Mouse (Mus musculus): Measurements from ENCODE around the gene Scarb2. TPM values are rescaled to one million over a fixed set of nuclear protein-coding genes. Genes with fewer than 3 reads are reported as not detected.

Gene Scarb2
- polyA plus RNA-seq, 1 experiment = 46.6 TPM

DNA sequence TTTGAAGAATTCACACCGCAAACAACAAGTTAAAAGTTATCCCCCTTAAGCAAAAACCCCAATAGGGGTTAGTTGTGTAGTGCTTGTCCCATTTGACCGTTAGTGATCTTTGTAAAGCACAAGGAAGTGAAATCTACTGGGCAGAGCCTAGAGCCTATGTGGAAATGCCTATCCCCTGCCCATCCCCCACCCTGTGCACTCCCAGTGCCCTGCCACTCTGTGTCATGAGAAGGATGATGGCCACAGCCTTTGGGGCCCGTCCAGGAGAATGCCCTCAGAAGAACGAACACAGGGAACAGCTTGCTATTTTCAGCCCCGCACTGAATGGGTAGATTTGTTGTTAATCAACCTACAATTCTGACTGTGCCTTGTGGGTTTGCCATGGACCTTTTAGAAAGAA is 65.1 kb downstream of the Scarb2 start:
- Histone ChIP-seq H3K4me2 (ENCODE audit: low read depth) (no peak overlapping the region), H3K27me3 (ENCODE audit: control insufficient read depth, insufficient read depth, insufficient read length) (no peaks in the 10 kb centered on the region)
- TF ChIP-seq CEBPB (IDR thresholded peaks at IDR 0.05; ENCODE audit: insufficient read depth, poor library complexity, severe bottlenecking) (no peak), MAX (IDR thresholded peaks at IDR 0.05; ENCODE audit: low read depth) (no peak), USF1 (IDR thresholded peaks at IDR 0.05; ENCODE audit: low read depth) (no peak), MYOD1 (IDR thresholded peaks at IDR 0.05; ENCODE audit: control insufficient read depth in 1 of 3, insufficient read length in 2 of 3, low read depth in 2 of 3) (no peak), REST (IDR thresholded peaks at IDR 0.05; ENCODE audit: insufficient read depth, insufficient read length) (no peak), E2F4 (IDR thresholded peaks at IDR 0.05; ENCODE audit: insufficient read depth) (no peak), POLR2AphosphoS2 (IDR thresholded peaks at IDR 0.05; ENCODE audit: insufficient read length, low read depth) (no peak), TCF3 (IDR thresholded peaks at IDR 0.05; ENCODE audit: insufficient read length, low read depth) (no peak), MYOG (IDR thresholded peaks at IDR 0.05; ENCODE audit: control insufficient read depth in 1 of 3, insufficient read depth in 1 of 3, insufficient read length in 2 of 3, low read depth in 2 of 3) (no peak), TCF12 (IDR thresholded peaks at IDR 0.05; ENCODE audit: insufficient read depth, poor library complexity, severe bottlenecking) (no peak), POLR2A (IDR thresholded peaks at IDR 0.05; ENCODE audit: insufficient read length, low read depth) (no peak), SRF (IDR thresholded peaks at IDR 0.05; ENCODE audit: control insufficient read depth, insufficient read length, low read depth) (no peak)

DNA sequence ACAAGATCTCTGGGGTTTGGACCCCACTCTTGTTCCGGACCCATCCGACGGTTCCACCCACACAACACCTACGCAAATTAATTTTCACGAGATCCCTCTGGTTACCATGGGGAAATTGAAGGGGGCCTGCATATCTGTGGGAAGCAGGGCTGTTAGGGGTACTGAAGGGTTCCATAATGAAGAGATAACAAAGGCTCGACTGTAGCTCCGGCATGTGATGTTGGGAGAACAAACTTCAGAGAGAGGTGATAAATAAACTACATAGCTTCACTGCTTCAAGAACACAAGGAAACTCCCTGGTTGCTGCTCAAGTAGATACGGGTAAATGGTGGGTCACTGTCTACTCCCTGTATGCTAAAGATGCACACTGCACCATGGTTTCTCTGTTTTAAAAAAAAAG is 68.1 kb downstream of the Scarb2 start:
- Histone ChIP-seq H3ac (ENCODE audit: control insufficient read depth, insufficient read length) (no peak overlapping the region), H3K4me3 (no peak overlapping the region), H3K27me3 (ENCODE audit: control insufficient read depth, insufficient read depth, insufficient read length) (no peaks in the 10 kb centered on the region), H3K4me2 (ENCODE audit: low read depth) (no peak overlapping the region), H3K79me2 (ENCODE audit: control insufficient read depth, insufficient read depth) (peaks cover 10% of the 10 kb centered on the region), H3K36me3 (ENCODE audit: control insufficient read depth, insufficient read depth) (peaks cover 5% of the 10 kb centered on the region)
- TF ChIP-seq MAX (IDR thresholded peaks at IDR 0.05; ENCODE audit: low read depth) (no peak), POLR2AphosphoS2 (IDR thresholded peaks at IDR 0.05; ENCODE audit: insufficient read length, low read depth) (no peak), CEBPB (IDR thresholded peaks at IDR 0.05; ENCODE audit: insufficient read depth, poor library complexity, severe bottlenecking) (no peak), TCF3 (IDR thresholded peaks at IDR 0.05; ENCODE audit: insufficient read length, low read depth) (no peak), POLR2A (IDR thresholded peaks at IDR 0.05; ENCODE audit: insufficient read length, low read depth) (no peak)

More for the DNA sequence above, 65.1 kb downstream of the Scarb2 start:
- Histone ChIP-seq H3K79me2 (ENCODE audit: control insufficient read depth, insufficient read depth) (no peaks in the 10 kb centered on the region), H3ac (ENCODE audit: control insufficient read depth, insufficient read length) (no peak overlapping the region), H3K36me3 (ENCODE audit: control insufficient read depth, insufficient read depth) (peaks cover 9% of the 10 kb centered on the region), H3K4me3 (no peak overlapping the region)

DNA sequence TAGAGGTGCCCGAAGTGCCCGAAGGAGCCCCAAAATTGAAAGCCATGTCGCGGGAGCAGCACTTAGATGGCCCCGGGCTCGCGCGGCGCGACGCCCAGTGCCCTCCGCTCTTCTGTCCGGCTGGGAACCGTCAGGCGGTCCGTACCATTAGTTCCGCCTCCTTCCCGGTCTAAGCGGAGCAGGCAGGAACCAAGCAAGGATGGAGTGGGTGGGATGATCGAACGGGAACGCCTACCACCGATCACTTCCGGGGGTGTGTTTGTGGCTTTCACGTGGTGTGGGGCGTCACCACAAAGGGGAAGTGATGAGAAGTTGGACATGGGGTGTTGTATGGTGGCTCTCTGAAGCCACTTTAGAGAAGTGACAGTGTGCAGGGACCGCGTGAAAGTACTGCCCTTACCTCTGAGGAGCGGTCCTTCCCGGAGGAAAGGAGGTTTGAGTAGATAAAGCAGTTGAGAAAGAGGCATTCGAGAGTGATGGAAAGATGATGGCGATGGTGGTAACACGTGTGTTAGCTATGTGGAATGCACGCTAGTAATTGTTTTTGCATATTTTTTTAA is 71.5 kb downstream of the Scarb2 start, which contains the start of gene Nup54:
TSS of gene Nup54 (minus strand) at position 195 of the 560 bp plus-strand sequence.
- peaks cover 1% of the 10 kb centered on the region for H3K36me3 ChIP-seq (ENCODE audit: control insufficient read depth, insufficient read depth)
- H3K4me3 ChIP-seq = peak within 1 kb of the TSS; percentile 72
- peak; percentile 66 for TF ChIP-seq SRF (IDR thresholded peaks at IDR 0.05; ENCODE audit: control insufficient read depth, insufficient read length, low read depth)
- peak in 1 of 3 experiments; percentile 22 for TF ChIP-seq MYOD1 (IDR thresholded peaks at IDR 0.05; ENCODE audit: control insufficient read depth in 1 of 3, insufficient read length in 2 of 3, low read depth in 2 of 3)
- peak; percentile 66 for TF ChIP-seq E2F4 (IDR thresholded peaks at IDR 0.05; ENCODE audit: insufficient read depth)
- TF ChIP-seq MAX (IDR thresholded peaks at IDR 0.05; ENCODE audit: low read depth) = no peak
- TF ChIP-seq TCF12 (IDR thresholded peaks at IDR 0.05; ENCODE audit: insufficient read depth, poor library complexity, severe bottlenecking) = no peak
- TF ChIP-seq REST (IDR thresholded peaks at IDR 0.05; ENCODE audit: insufficient read depth, insufficient read length) = peak; percentile 15
- TF ChIP-seq CEBPB (IDR thresholded peaks at IDR 0.05; ENCODE audit: insufficient read depth, poor library complexity, severe bottlenecking) = no peak
- TF ChIP-seq MYOG (IDR thresholded peaks at IDR 0.05; ENCODE audit: control insufficient read depth in 1 of 3, insufficient read depth in 1 of 3, insufficient read length in 2 of 3, low read depth in 2 of 3) = peak in 2 of 3 experiments; percentile 49 to 71
- TF ChIP-seq TCF3 (IDR thresholded peaks at IDR 0.05; ENCODE audit: insufficient read length, low read depth) = no peak
- peak; percentile 86 for TF ChIP-seq POLR2A (IDR thresholded peaks at IDR 0.05; ENCODE audit: insufficient read length, low read depth)
- peak; percentile 76 for TF ChIP-seq USF1 (IDR thresholded peaks at IDR 0.05; ENCODE audit: low read depth)
- peak; percentile 85 for TF ChIP-seq POLR2AphosphoS2 (IDR thresholded peaks at IDR 0.05; ENCODE audit: insufficient read length, low read depth)
- H3K79me2 ChIP-seq (ENCODE audit: control insufficient read depth, insufficient read depth) = peaks cover 42% of the 10 kb centered on the region
- no peaks in the 10 kb centered on the region for H3K27me3 ChIP-seq (ENCODE audit: control insufficient read depth, insufficient read depth, insufficient read length)
- peak within 1 kb of the TSS; percentile 82 for H3ac ChIP-seq (ENCODE audit: control insufficient read depth, insufficient read length)
- H3K4me2 ChIP-seq (ENCODE audit: low read depth) = peak within 1 kb of the TSS; percentile 97

DNA sequence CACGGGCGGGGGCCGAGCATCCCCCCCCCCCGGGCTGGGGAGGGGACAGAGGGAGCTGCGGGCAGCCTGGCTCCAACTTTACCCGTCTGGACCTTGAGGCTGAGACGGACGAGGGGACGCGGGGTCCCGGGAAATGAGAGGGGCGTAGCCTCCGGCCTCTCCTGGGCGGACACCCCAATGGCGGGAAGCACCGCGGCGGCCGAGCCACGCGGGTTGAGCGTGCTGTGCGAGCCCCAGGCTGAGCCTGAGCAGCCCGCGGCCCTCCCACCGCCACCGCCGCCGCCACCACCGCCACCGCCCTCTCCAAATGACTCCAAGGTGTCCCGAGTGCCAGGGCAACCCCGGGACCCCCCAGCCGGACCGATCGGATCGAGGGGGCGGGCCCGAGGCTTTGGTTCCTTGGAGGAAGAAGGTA is 72.1 kb downstream of the Scarb2 start:
- TF ChIP-seq USF1 (IDR thresholded peaks at IDR 0.05; ENCODE audit: low read depth) (no peak), CEBPB (IDR thresholded peaks at IDR 0.05; ENCODE audit: insufficient read depth, poor library complexity, severe bottlenecking) (no peak), POLR2AphosphoS2 (IDR thresholded peaks at IDR 0.05; ENCODE audit: insufficient read length, low read depth) (no peak)

DNA sequence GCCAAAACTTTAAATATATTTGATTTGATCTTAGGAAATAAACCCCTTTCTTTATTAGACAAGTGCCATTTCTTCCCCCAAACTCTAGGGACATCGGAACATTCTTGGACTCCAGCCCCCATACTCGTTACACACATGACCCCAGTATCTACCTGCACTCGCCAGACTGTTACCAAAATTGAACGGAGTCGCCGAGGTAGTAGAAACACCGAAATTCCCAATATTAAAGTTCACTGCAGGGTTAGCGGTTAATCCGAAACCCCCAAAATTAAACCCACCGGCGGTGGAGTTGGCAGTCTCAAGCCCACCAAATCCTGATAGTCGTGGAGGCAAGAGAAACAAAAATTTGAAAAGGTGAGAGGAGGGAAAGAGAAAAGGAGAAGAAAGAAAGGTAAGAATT is 72.6 kb downstream of the Scarb2 start:
- Histone ChIP-seq H3K4me2 (ENCODE audit: low read depth) (peak overlapping the region; percentile 94), H3K27me3 (ENCODE audit: control insufficient read depth, insufficient read depth, insufficient read length) (no peaks in the 10 kb centered on the region), H3K4me3 (peak overlapping the region; percentile 72), H3ac (ENCODE audit: control insufficient read depth, insufficient read length) (peak overlapping the region; percentile 82), H3K36me3 (ENCODE audit: control insufficient read depth, insufficient read depth) (peaks cover 4% of the 10 kb centered on the region), H3K79me2 (ENCODE audit: control insufficient read depth, insufficient read depth) (peaks cover 50% of the 10 kb centered on the region)
- TF ChIP-seq CEBPB (IDR thresholded peaks at IDR 0.05; ENCODE audit: insufficient read depth, poor library complexity, severe bottlenecking) (no peak), E2F4 (IDR thresholded peaks at IDR 0.05; ENCODE audit: insufficient read depth) (no peak), TCF3 (IDR thresholded peaks at IDR 0.05; ENCODE audit: insufficient read length, low read depth) (no peak), POLR2AphosphoS2 (IDR thresholded peaks at IDR 0.05; ENCODE audit: insufficient read length, low read depth) (no peak), MAX (IDR thresholded peaks at IDR 0.05; ENCODE audit: low read depth) (no peak), MYOD1 (IDR thresholded peaks at IDR 0.05; ENCODE audit: control insufficient read depth in 1 of 3, insufficient read length in 2 of 3, low read depth in 2 of 3) (no peak), SRF (IDR thresholded peaks at IDR 0.05; ENCODE audit: control insufficient read depth, insufficient read length, low read depth) (no peak), MYOG (IDR thresholded peaks at IDR 0.05; ENCODE audit: control insufficient read depth in 1 of 3, insufficient read depth in 1 of 3, insufficient read length in 2 of 3, low read depth in 2 of 3) (no peak), USF1 (IDR thresholded peaks at IDR 0.05; ENCODE audit: low read depth) (no peak), TCF12 (IDR thresholded peaks at IDR 0.05; ENCODE audit: insufficient read depth, poor library complexity, severe bottlenecking) (no peak), REST (IDR thresholded peaks at IDR 0.05; ENCODE audit: insufficient read depth, insufficient read length) (no peak), POLR2A (IDR thresholded peaks at IDR 0.05; ENCODE audit: insufficient read length, low read depth) (no peak)

More for the DNA sequence above, 72.1 kb downstream of the Scarb2 start:
- Histone ChIP-seq H3K4me2 (ENCODE audit: low read depth) (peak overlapping the region; percentile 94), H3K79me2 (ENCODE audit: control insufficient read depth, insufficient read depth) (peaks cover 46% of the 10 kb centered on the region), H3ac (ENCODE audit: control insufficient read depth, insufficient read length) (peak overlapping the region; percentile 82), H3K27me3 (ENCODE audit: control insufficient read depth, insufficient read depth, insufficient read length) (no peaks in the 10 kb centered on the region), H3K4me3 (peak overlapping the region; percentile 72), H3K36me3 (ENCODE audit: control insufficient read depth, insufficient read depth) (peaks cover 4% of the 10 kb centered on the region)

All from myocyte (in vitro differentiated cells).